ENCODE assay signal across 8 mouse cellular contexts in genomic region chr14:105588391-105589163, GRCm38 (mm10).
DNase-seq lines count a peak whose midpoint lies in the region; ATAC-seq and TF ChIP-seq lines count a peak whose summit lies in the region.

No protein-coding gene starts in this region.

- H3K27ac ChIP-seq in stomach, embryonic 16.5 days (ENCODE audit: low read length), result no peak overlapping the region
- no peak overlapping the region for H3K27ac ChIP-seq in stomach, postnatal 0 days (replicated peaks)
- peak overlapping the region; percentile 31 for H3K27ac ChIP-seq in forebrain, embryonic 12.5 days
- no peak overlapping the region for H3K27ac ChIP-seq in intestine, embryonic 15.5 days
- H3K27ac ChIP-seq in limb, embryonic 14.5 days (replicated peaks; ENCODE audit: low read depth, low read length), result peak overlapping the region; percentile 71
- no peak overlapping the region for H3K27ac ChIP-seq in liver, embryonic 12.5 days

- no peak overlapping the region for H3K4me3 ChIP-seq in stomach, embryonic 16.5 days (replicated peaks; ENCODE audit: low read length)
- H3K4me3 ChIP-seq in stomach, postnatal 0 days (ENCODE audit: low read depth, low read length), result no peak overlapping the region
- H3K4me3 ChIP-seq in forebrain, embryonic 12.5 days (replicated peaks), result no peak overlapping the region
- H3K4me3 ChIP-seq in intestine, embryonic 15.5 days (replicated peaks), result no peak overlapping the region
- no peak overlapping the region for H3K4me3 ChIP-seq in limb, embryonic 14.5 days (replicated peaks; ENCODE audit: low read length)
- H3K4me3 ChIP-seq in liver, embryonic 12.5 days, result no peak overlapping the region

- DNase-seq in stomach, postnatal 0 days (ENCODE audit: low spot score), result no peak
- DNase-seq in limb, embryonic 14.5 days (ENCODE audit: low spot score), result peak; percentile 74
- peak; percentile 83 for DNase-seq in telencephalon, adult 2 months (ENCODE audit: low read depth, low spot score)
- no peak for DNase-seq in adrenal gland, postnatal 4 days (ENCODE audit: low spot score in 2 of 2)

- H3K36me3 ChIP-seq in stomach, embryonic 16.5 days (ENCODE audit: control insufficient read depth, insufficient read depth, low read length), result no peaks in the 10 kb centered on the region
- no peaks in the 10 kb centered on the region for H3K36me3 ChIP-seq in stomach, postnatal 0 days (ENCODE audit: control insufficient read depth, insufficient read depth, low read length)
- H3K36me3 ChIP-seq in forebrain, embryonic 12.5 days (replicated peaks), result no peaks in the 10 kb centered on the region
- H3K36me3 ChIP-seq in intestine, embryonic 15.5 days, result no peaks in the 10 kb centered on the region
- H3K36me3 ChIP-seq in limb, embryonic 14.5 days (ENCODE audit: control insufficient read depth, insufficient read depth, low read length), result no peaks in the 10 kb centered on the region
- no peaks in the 10 kb centered on the region for H3K36me3 ChIP-seq in liver, embryonic 12.5 days

- peak; percentile 53; the same call in 1 of the 2 replicates for ATAC-seq in stomach, embryonic 16.5 days (ENCODE audit: insufficient read depth, low FRiP score)
- no peak for ATAC-seq in stomach, postnatal 0 days (ENCODE audit: low FRiP score, low TSS enrichment)
- ATAC-seq in forebrain, embryonic 12.5 days (ENCODE audit: low FRiP score), result peak; percentile 92
- ATAC-seq in intestine, embryonic 15.5 days, result peak; percentile 71
- ATAC-seq in limb, embryonic 14.5 days (ENCODE audit: low FRiP score, low read depth), result peak; percentile 85
- no peak for ATAC-seq in liver, embryonic 12.5 days

- no peaks in the 10 kb centered on the region for H3K27me3 ChIP-seq in stomach, embryonic 16.5 days (ENCODE audit: control insufficient read depth, insufficient read depth, low read length)
- H3K27me3 ChIP-seq in stomach, postnatal 0 days (ENCODE audit: control insufficient read depth, insufficient read depth, low read length), result no peaks in the 10 kb centered on the region
- peaks cover 4% of the 10 kb centered on the region; the same call in 1 of the 2 replicates for H3K27me3 ChIP-seq in forebrain, embryonic 12.5 days
- H3K27me3 ChIP-seq in intestine, embryonic 15.5 days (replicated peaks), result no peaks in the 10 kb centered on the region
- no peaks in the 10 kb centered on the region for H3K27me3 ChIP-seq in limb, embryonic 14.5 days (ENCODE audit: control insufficient read depth, insufficient read depth, low read length)
- no peaks in the 10 kb centered on the region for H3K27me3 ChIP-seq in liver, embryonic 12.5 days (replicated peaks)

- no peak overlapping the region for H3K9ac ChIP-seq in stomach, embryonic 16.5 days (ENCODE audit: low read length)
- no peak overlapping the region for H3K9ac ChIP-seq in stomach, postnatal 0 days (ENCODE audit: low read length)
- H3K9ac ChIP-seq in forebrain, embryonic 12.5 days, result no peak overlapping the region
- H3K9ac ChIP-seq in intestine, embryonic 15.5 days, result no peak overlapping the region
- no peak overlapping the region for H3K9ac ChIP-seq in limb, embryonic 14.5 days (ENCODE audit: low read depth, low read length, severe bottlenecking)
- no peak overlapping the region for H3K9ac ChIP-seq in liver, embryonic 12.5 days

- TF ChIP-seq POLR2A in limb, embryonic 14.5 days (IDR thresholded peaks at IDR 0.05; ENCODE audit: borderline replicate concordance, extremely low read depth, insufficient read depth, insufficient read length), result no peak

- TF ChIP-seq EP300 in stomach, postnatal 0 days (optimal IDR thresholded peaks at IDR 0.05), result no peak

- no peak for TF ChIP-seq CTCF in stomach, postnatal 0 days (IDR thresholded peaks at IDR 0.05; ENCODE audit: low read depth)

- 78% methylated on average over 15 of the region's 15 CpGs for WGBS in stomach, embryonic 16.5 days
- whole genome bisulfite sequencing in stomach, postnatal 0 days, result 81% methylated on average over 15 of the region's 15 CpGs
- 38% methylated on average over 15 of the region's 15 CpGs for WGBS in forebrain, embryonic 12.5 days
- 86% methylated on average over 15 of the region's 15 CpGs for WGBS in intestine, embryonic 15.5 days
- WGBS in limb, embryonic 14.5 days, result 41% methylated on average over 15 of the region's 15 CpGs
- WGBS in liver, embryonic 12.5 days (ENCODE audit: insufficient replicate concordance), result 84% methylated on average over 15 of the region's 15 CpGs

- no peaks in the 10 kb centered on the region for H3K9me3 ChIP-seq in stomach, embryonic 16.5 days (replicated peaks; ENCODE audit: control insufficient read depth, low read length)
- no peaks in the 10 kb centered on the region for H3K9me3 ChIP-seq in stomach, postnatal 0 days (ENCODE audit: control insufficient read depth, low read length)
- H3K9me3 ChIP-seq in forebrain, embryonic 12.5 days, result no peaks in the 10 kb centered on the region
- no peaks in the 10 kb centered on the region for H3K9me3 ChIP-seq in intestine, embryonic 15.5 days
- H3K9me3 ChIP-seq in limb, embryonic 14.5 days (ENCODE audit: control insufficient read depth, low read length), result no peaks in the 10 kb centered on the region
- H3K9me3 ChIP-seq in liver, embryonic 12.5 days (replicated peaks), result no peaks in the 10 kb centered on the region

- H3K4me2 ChIP-seq in stomach, embryonic 16.5 days (ENCODE audit: low read depth, low read length), result no peak overlapping the region
- no peak overlapping the region for H3K4me2 ChIP-seq in stomach, postnatal 0 days (replicated peaks; ENCODE audit: low read depth)
- H3K4me2 ChIP-seq in forebrain, embryonic 12.5 days, result 0 out of 2 replicates have a peak overlapping the region, but pooled peaks have one; percentile 6
- no peak overlapping the region for H3K4me2 ChIP-seq in intestine, embryonic 15.5 days (replicated peaks)
- H3K4me2 ChIP-seq in limb, embryonic 14.5 days (replicated peaks; ENCODE audit: low read depth, low read length, severe bottlenecking), result peak overlapping the region; percentile 18
- H3K4me2 ChIP-seq in liver, embryonic 12.5 days, result no peak overlapping the region

- H3K4me1 ChIP-seq in stomach, embryonic 16.5 days (ENCODE audit: control insufficient read depth, insufficient read depth, low read length), result no peaks in the 10 kb centered on the region
- H3K4me1 ChIP-seq in stomach, postnatal 0 days (replicated peaks; ENCODE audit: control insufficient read depth, insufficient read depth), result no peaks in the 10 kb centered on the region
- H3K4me1 ChIP-seq in forebrain, embryonic 12.5 days, result peaks cover 13% of the 10 kb centered on the region
- H3K4me1 ChIP-seq in intestine, embryonic 15.5 days (replicated peaks), result no peaks in the 10 kb centered on the region
- peaks cover 37% of the 10 kb centered on the region for H3K4me1 ChIP-seq in limb, embryonic 14.5 days (ENCODE audit: control insufficient read depth, insufficient read depth, low read length)
- no peaks in the 10 kb centered on the region for H3K4me1 ChIP-seq in liver, embryonic 12.5 days

Comparison
In these comparisons a context has a peak if more than half of its experiments do, and no peak if none do; other contexts are left out.
1. ATAC-seq: peak in stomach, embryonic 16.5 days (single experiment), forebrain, embryonic 12.5 days (single experiment), intestine, embryonic 15.5 days (single experiment) and limb, embryonic 14.5 days (single experiment); none in stomach, postnatal 0 days (single experiment) and liver, embryonic 12.5 days (single experiment).
2. H3K27ac ChIP-seq: peak in forebrain, embryonic 12.5 days (single experiment) and limb, embryonic 14.5 days (single experiment); none in stomach, embryonic 16.5 days (single experiment), stomach, postnatal 0 days (single experiment), intestine, embryonic 15.5 days (single experiment) and liver, embryonic 12.5 days (single experiment).
3. H3K4me2 ChIP-seq: peak in forebrain, embryonic 12.5 days (single experiment) and limb, embryonic 14.5 days (single experiment); none in stomach, embryonic 16.5 days (single experiment), stomach, postnatal 0 days (single experiment), intestine, embryonic 15.5 days (single experiment) and liver, embryonic 12.5 days (single experiment).
4. DNase-seq: peak in limb, embryonic 14.5 days (single experiment) and telencephalon, adult 2 months (single experiment); none in stomach, postnatal 0 days (single experiment) and adrenal gland, postnatal 4 days (0 of 2).